Mouse (Mus musculus) limb, embryonic 15.5 days (tissue): Measurements from ENCODE around the gene Srr. TPM values are rescaled to one million over a fixed set of nuclear protein-coding genes. Genes with fewer than 3 reads are reported as not detected.

ENCODE experiments used
- ATAC-seq: fragments of 200-750 bp; cut with Nextera tagmentation; 2 replicates; pipeline ENCODE4 v1.8.0; 2017; ENCODE audit warnings: low read depth, moderate TSS enrichment; ENCODE audit not compliant: insufficient number of reproducible peaks, low FRiP score, low TSS enrichment
- H3K27ac ChIP-seq: fragments of 300-500 bp; sonication (generic); 2 replicates; pipeline ENCODE4 v1.5.1; 2015; ENCODE audit warnings: moderate library complexity, mild to moderate bottlenecking, inconsistent platforms
- H3K27me3 ChIP-seq: fragments of 300-500 bp; sonication (generic); 2 replicates; pipeline ENCODE4 v1.6.1; 2015; ENCODE audit warnings: inconsistent platforms
- H3K36me3 ChIP-seq: fragments of 300-500 bp; sonication (generic); 2 replicates; pipeline ENCODE4 v1.6.1; 2015; ENCODE audit warnings: inconsistent platforms
- H3K4me1 ChIP-seq: fragments of 300-500 bp; sonication (generic); 2 replicates; pipeline ENCODE4 v1.6.1; 2015; ENCODE audit warnings: inconsistent platforms
- H3K4me2 ChIP-seq: fragments of 300-500 bp; sonication (generic); 2 replicates; pipeline ENCODE4 v1.6.1; 2015; ENCODE audit warnings: mild to moderate bottlenecking, inconsistent platforms
- H3K4me3 ChIP-seq: fragments of 300-500 bp; sonication (generic); 2 replicates; pipeline ENCODE4 v1.5.1; 2015; ENCODE audit warnings: mild to moderate bottlenecking, inconsistent platforms
- H3K9ac ChIP-seq: fragments of 300-500 bp; sonication (generic); 2 replicates; pipeline ENCODE4 v1.6.1; 2015; ENCODE audit warnings: inconsistent platforms
- H3K9me3 ChIP-seq: fragments of 300-500 bp; sonication (generic); 2 replicates; pipeline ENCODE4 v1.6.1; 2016; ENCODE audit warnings: inconsistent platforms
- WGBS: fragments of 180-500 bp; shearing (Covaris S2); methylation state at CpG from one replicate; pipeline ENCODE4 v1.1.7; 2015; 5-methylcytosine and 5-hydroxymethylcytosine counted together
- polyA plus RNA-seq: library from polyadenylated mRNA; unstranded; fragments of >200 nt; fragmentation: Nextera tagmentation; extraction: Ambion mirVana; gene quantifications from 2 replicates; pipeline ENCODE4 v1.2.1, GENCODE M21; 2015

The Srr gene
- polyA plus RNA-seq, 1 experiment from 2014 or later, result 29.1 TPM

DNA sequence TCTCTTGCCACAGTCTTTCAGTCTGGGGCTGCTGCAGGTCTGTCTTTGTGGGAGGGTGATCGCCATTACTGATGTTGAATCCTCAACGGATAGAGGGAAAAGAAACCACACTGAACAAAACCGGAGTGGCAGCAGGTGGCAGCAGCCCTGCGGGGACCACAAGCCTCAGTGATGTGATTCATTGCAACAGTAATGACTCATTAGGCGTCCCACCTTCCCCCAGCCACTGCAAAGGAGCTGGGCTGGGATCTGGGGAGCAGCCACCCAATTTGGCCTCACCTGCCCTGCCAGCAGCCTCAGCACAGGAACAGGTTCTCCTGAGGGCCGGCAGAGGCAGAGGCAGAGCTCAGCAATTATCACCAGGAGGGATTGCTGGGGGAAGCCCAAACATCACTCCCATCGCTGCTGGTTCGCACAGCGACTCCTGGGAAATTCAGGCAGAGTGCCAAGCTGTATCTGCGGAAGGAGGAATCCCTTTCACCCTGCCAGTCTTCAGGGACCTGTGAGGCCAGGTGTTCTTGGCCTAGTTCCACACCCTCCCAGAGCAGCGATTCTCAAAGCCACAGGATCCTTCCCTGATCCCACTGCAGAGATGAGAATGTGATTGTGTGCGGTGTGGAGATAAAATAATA lies 54.6 kb downstream of the Srr start:
- H3K9ac ChIP-seq, result no peak overlapping the region
- H3K4me3 ChIP-seq, result no peak overlapping the region
- ATAC-seq, result no peak; the same call in 1 of the 2 replicates
- 25% methylated on average over 12 of the region's 12 CpGs for WGBS
- H3K4me2 ChIP-seq, result no peak overlapping the region
- 0 out of 2 replicates have a peak, but pooled peaks cover 4% of the 10 kb centered on the region for H3K36me3 ChIP-seq
- H3K4me1 ChIP-seq, result peaks cover 35% of the 10 kb centered on the region
- H3K9me3 ChIP-seq, result no peaks in the 10 kb centered on the region
- peak overlapping the region; percentile 24; the same call in 1 of the 2 replicates for H3K27ac ChIP-seq
- H3K27me3 ChIP-seq, result no peaks in the 10 kb centered on the region

DNA sequence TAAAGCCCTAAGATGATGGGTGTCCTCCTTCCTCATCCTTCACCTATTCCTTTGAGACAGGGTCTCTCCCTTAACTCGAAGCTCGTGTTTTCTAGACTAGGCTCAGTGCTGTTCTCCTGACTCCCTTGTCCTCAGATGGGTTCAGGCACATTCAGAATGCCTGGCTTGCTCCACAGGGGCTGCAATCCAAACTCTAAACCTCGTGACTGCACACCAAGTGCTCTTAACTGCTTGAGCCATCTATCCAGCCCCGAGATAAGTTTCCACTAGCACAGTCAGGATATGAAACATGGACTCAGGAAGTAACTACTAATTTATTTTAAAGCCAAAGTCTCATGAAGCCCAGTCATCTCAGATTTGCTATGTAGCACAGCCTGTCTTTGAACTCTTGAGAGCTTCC lies 55.2 kb downstream of the Srr start:
- Histone ChIP-seq H3K9ac (no peak overlapping the region), H3K4me1 (peaks cover 35% of the 10 kb centered on the region), H3K27ac (peak overlapping the region; percentile 24; the same call in 1 of the 2 replicates), H3K4me3 (no peak overlapping the region), H3K9me3 (no peaks in the 10 kb centered on the region), H3K4me2 (no peak overlapping the region), H3K36me3 (0 out of 2 replicates have a peak, but pooled peaks cover 4% of the 10 kb centered on the region), H3K27me3 (no peaks in the 10 kb centered on the region)
- 60% methylated on average over 4 of the region's 4 CpGs for WGBS
- no peak for ATAC-seq

DNA sequence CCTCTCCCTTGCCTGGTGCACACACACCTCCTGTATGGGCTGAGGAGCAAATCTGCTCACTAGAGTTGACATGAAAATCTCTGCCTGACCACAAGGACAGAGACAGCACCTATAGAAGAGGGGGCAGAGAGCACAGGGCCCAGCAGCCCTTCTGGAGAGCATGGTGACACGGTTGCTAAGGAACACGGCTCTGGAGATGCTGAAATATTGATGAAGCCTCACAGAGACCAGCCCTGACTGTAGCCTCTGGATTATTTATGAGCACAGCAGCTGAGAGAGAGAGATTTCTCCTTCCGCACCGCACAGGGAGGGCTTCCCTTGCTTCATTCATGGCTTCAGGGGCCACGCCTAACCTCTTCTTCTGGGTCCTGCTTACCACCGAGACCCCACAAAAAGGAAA lies 56.1 kb downstream of the Srr start:
- 84% methylated on average over 6 of the region's 6 CpGs for WGBS
- H3K4me1 ChIP-seq, result peaks cover 27% of the 10 kb centered on the region
- no peak for ATAC-seq
- H3K4me3 ChIP-seq, result no peak overlapping the region
- H3K27ac ChIP-seq, result no peak overlapping the region
- H3K27me3 ChIP-seq, result no peaks in the 10 kb centered on the region
- H3K4me2 ChIP-seq, result no peak overlapping the region
- no peaks in the 10 kb centered on the region for H3K9me3 ChIP-seq
- 0 out of 2 replicates have a peak, but pooled peaks cover 4% of the 10 kb centered on the region for H3K36me3 ChIP-seq
- H3K9ac ChIP-seq, result no peak overlapping the region

DNA sequence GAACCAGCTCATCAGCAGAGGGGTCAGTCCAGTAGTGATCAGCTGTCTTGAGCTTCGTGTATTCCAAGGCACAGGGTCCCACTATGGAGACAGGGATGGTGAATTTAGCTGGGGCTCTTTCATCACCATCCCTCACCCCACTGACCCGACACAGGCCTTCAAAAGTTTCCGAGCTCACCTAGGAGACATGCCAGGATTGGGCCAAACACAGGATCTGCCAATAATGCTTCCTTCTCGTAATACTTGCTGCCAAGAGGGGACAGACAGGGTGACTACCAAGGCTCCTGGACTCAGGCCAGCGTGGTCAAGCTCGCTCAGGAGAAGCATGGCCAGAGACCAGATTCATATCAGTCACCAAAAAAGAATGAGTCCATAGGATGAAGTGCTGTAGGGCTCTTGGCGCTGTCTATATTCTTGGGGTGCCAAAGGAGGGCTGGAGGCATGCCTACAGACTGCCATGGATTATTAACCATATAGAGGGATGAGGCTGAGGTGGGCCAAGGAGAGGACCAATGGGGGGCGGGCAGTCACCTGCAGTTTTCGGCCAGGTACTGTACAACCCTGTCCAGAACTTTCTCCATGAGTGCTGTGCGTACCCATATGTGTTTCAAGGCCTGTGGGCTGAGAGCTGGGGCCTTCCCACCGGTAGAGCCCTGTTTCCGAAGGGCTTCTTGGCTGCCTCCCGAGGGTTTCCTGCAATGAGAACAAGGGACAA lies 57.5 kb downstream of the Srr start:
- 0 out of 2 replicates have a peak, but pooled peaks cover 4% of the 10 kb centered on the region for H3K36me3 ChIP-seq
- no peak for ATAC-seq

DNA sequence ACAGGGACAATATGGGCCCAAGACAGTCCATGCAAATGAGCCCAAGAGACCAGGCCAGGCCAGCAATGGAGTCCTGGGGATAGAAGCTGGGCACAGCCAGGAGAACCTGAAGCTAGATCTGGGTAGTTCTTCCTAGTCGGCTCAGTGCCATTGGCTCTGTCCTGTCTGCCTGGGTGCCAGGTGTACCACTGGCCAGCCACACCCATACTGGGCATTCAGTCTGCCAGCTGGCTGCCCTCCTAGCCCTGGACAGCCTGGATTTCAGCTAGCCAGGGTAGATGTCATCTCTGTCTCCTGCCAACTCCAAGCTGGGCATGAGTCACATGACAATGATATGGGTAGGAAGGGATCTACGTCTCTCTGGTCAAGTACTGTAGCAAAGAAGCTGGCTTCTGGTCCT lies 58.6 kb downstream of the Srr start:
- WGBS, result 82% methylated on average over 2 of the region's 2 CpGs
- Histone ChIP-seq H3K4me1 (peaks cover 23% of the 10 kb centered on the region), H3K9me3 (no peaks in the 10 kb centered on the region), H3K4me2 (no peak overlapping the region), H3K9ac (no peak overlapping the region), H3K4me3 (no peak overlapping the region), H3K27ac (peak overlapping the region; percentile 52; the same call in 1 of the 2 replicates), H3K36me3 (0 out of 2 replicates have a peak, but pooled peaks cover 4% of the 10 kb centered on the region), H3K27me3 (no peaks in the 10 kb centered on the region)
- ATAC-seq, result no peak

More for the DNA sequence above, 57.5 kb downstream of the Srr start:
- no peak overlapping the region for H3K4me2 ChIP-seq
- no peak overlapping the region for H3K4me3 ChIP-seq
- no peak overlapping the region for H3K9ac ChIP-seq
- no peaks in the 10 kb centered on the region for H3K27me3 ChIP-seq
- no peaks in the 10 kb centered on the region for H3K9me3 ChIP-seq
- peaks cover 23% of the 10 kb centered on the region for H3K4me1 ChIP-seq
- 83% methylated on average over 13 of the region's 13 CpGs for WGBS
- no peak overlapping the region for H3K27ac ChIP-seq

DNA sequence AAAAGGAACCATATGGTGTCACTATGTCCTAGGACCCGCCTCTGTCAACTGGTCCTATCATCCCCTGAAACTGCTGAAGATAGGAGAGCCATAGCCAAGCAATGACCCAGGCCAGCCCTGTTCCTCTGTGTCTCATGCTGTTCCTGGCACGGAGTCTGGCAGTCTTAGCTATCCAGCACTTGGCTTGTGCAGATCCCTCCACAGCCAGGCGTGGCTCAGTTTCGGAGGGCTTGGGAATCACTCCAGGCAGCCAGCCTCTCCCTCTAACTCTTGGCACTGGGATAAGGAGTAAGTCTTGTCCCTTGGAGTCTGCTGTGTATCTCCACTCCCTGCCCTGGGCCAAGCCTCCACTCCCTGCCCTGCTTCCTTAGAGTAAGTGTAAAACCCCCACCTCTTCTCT lies 59.1 kb downstream of the Srr start:
- 0 out of 2 replicates have a peak, but pooled peaks cover 4% of the 10 kb centered on the region for H3K36me3 ChIP-seq
- peak; percentile 41 for ATAC-seq
- H3K27ac ChIP-seq, result peak overlapping the region; percentile 52; the same call in 1 of the 2 replicates
- no peak overlapping the region for H3K4me3 ChIP-seq
- H3K4me1 ChIP-seq, result peaks cover 23% of the 10 kb centered on the region
- H3K9ac ChIP-seq, result no peak overlapping the region
- H3K4me2 ChIP-seq, result no peak overlapping the region
- no peaks in the 10 kb centered on the region for H3K9me3 ChIP-seq
- 53% methylated on average over 4 of the region's 4 CpGs for WGBS
- no peaks in the 10 kb centered on the region for H3K27me3 ChIP-seq

DNA sequence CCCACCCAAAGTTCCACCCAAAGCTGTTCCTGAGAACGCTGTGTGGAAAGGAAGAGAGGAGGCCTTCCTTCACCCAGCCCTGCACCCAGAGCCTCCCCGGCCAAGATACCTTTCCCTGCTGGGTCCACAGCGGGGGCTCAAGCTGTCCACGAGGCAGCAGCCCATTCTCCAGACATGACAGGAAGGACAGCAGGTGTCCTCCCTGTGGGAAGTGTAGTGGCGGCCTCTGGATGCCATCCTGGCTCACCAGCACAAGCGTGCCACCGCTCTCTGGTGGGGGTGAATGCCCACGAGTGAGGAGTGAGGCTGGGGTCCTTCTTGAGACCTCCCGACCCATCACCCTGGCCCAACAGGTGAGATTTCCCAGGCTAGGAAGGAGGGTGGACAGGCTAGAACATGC lies 60.5 kb downstream of the Srr start:
- 0 out of 2 replicates have a peak, but pooled peaks cover 6% of the 10 kb centered on the region for H3K36me3 ChIP-seq
- no peaks in the 10 kb centered on the region for H3K27me3 ChIP-seq
- no peak overlapping the region for H3K4me3 ChIP-seq
- H3K9ac ChIP-seq, result no peak overlapping the region
- no peak for ATAC-seq
- H3K4me1 ChIP-seq, result peaks cover 13% of the 10 kb centered on the region; the same call in 1 of the 2 replicates
- 76% methylated on average over 9 of the region's 9 CpGs for WGBS
- H3K27ac ChIP-seq, result no peak overlapping the region
- H3K9me3 ChIP-seq, result no peaks in the 10 kb centered on the region
- H3K4me2 ChIP-seq, result no peak overlapping the region

DNA sequence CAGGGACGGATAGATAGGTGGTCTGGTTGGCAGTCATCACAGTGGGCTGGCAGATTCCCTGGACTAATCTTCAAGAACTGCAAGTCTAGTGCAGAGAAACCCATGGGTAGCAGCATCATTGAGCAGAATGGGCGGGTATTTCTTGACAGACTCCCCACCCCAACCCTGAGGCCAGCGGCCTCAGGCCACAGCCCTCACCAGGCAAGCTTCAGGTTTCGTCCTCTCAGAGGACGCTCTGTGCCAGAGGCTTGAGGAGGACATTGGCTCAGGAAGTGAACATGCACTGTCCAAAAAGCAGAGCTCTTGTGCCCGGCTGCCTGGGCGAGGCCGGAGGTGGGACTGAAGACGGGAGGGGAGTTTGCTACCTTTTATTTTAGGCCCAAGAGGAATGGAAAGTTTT lies 61.3 kb downstream of the Srr start:
- no peak overlapping the region for H3K27ac ChIP-seq
- H3K27me3 ChIP-seq, result no peaks in the 10 kb centered on the region
- H3K9ac ChIP-seq, result no peak overlapping the region
- no peak overlapping the region for H3K4me3 ChIP-seq
- H3K9me3 ChIP-seq, result no peaks in the 10 kb centered on the region
- ATAC-seq, result no peak
- H3K36me3 ChIP-seq, result peaks cover 11% of the 10 kb centered on the region; the same call in 1 of the 2 replicates
- H3K4me1 ChIP-seq, result peaks cover 13% of the 10 kb centered on the region; the same call in 1 of the 2 replicates
- WGBS, result 79% methylated on average over 9 of the region's 9 CpGs
- H3K4me2 ChIP-seq, result no peak overlapping the region

DNA sequence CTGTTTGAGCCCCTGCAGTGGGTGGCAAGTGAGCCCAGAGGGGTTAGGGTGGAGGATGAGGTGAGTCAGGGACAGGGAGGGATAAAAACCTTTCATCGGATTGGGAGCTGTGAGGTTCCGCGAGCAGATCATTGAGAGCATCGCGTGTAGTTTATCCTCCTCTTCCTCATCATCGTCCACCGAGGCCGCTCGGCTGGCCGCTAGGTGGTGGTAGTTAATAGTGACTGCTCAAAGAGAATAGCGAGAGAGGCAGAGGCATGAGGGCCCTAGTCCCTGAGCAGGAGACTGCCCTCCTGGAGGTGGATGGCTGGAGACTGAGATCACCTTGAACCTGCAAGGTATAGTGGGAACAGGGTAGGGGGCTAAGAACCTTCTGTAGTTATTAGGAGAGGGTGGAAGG lies 62.3 kb downstream of the Srr start:
- WGBS, result 34% methylated on average over 11 of the region's 11 CpGs
- no peak for ATAC-seq
- H3K4me2 ChIP-seq, result no peak overlapping the region
- H3K4me3 ChIP-seq, result no peak overlapping the region
- peaks cover 11% of the 10 kb centered on the region; the same call in 1 of the 2 replicates for H3K36me3 ChIP-seq
- peaks cover 13% of the 10 kb centered on the region; the same call in 1 of the 2 replicates for H3K4me1 ChIP-seq
- no peaks in the 10 kb centered on the region for H3K27me3 ChIP-seq
- H3K9ac ChIP-seq, result no peak overlapping the region
- no peaks in the 10 kb centered on the region for H3K9me3 ChIP-seq
- H3K27ac ChIP-seq, result no peak overlapping the region

DNA sequence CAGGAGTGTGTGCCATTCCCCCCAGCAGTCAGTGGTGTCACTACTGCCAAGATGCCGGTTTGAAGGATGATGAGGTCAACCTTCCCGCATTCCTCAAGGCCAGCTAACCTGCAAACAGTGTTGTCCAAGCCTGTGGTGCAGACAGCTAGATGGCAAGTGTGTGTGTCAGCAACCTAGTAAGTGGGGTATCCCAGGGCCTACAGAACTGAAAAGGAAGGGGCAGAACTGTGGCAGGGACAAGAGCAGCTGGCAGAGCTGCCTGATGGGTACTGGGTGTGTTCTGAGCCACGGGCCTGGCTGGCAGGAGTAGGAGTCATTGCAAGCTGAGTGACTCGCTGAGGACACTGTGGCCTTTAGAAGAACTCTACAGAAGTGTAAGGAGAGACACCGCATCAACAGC lies 63.6 kb downstream of the Srr start:
- Histone ChIP-seq H3K9me3 (no peaks in the 10 kb centered on the region), H3K27me3 (no peaks in the 10 kb centered on the region), H3K9ac (no peak overlapping the region), H3K36me3 (peaks cover 13% of the 10 kb centered on the region), H3K4me3 (no peak overlapping the region), H3K4me2 (no peak overlapping the region), H3K4me1 (peaks cover 9% of the 10 kb centered on the region; the same call in 1 of the 2 replicates), H3K27ac (no peak overlapping the region)
- 80% methylated on average over 5 of the region's 5 CpGs for WGBS
- no peak for ATAC-seq

DNA sequence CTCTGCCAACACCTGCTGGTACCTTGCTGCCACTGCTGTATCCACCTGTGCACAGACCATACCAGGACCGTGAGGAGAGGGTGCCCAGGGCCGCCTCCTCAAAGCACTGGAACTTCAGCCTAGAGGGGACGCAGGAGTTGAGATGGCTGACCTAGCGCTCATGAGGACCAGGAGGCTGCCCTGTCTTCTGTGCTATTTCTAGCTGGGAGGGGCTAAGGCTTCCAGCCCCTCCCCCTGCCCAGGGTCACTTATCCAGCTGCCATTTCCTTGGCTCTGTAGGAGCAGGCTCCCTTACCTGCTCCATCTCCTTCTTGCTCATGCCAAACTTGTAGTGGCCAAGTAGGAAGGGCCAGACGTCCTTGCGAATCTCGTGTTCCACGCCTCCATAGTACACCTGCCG lies 68.0 kb downstream of the Srr start:
- no peak for ATAC-seq
- Histone ChIP-seq H3K27me3 (no peaks in the 10 kb centered on the region), H3K9me3 (no peaks in the 10 kb centered on the region), H3K36me3 (peaks cover 26% of the 10 kb centered on the region), H3K9ac (no peak overlapping the region), H3K27ac (no peak overlapping the region), H3K4me3 (no peak overlapping the region), H3K4me2 (no peak overlapping the region), H3K4me1 (no peaks in the 10 kb centered on the region)
- WGBS, result 84% methylated on average over 9 of the region's 9 CpGs
